Mouse (Mus musculus) forelimb bud, embryonic 11.5 days (tissue): ENCODE data around the gene Chp1.
A peak's percentile ranks its signal among the peaks of the same experiment; 100 is the strongest.
"Not testable (repeated sequence)": the region's sequence is repeated elsewhere in the genome, so short reads cannot be mapped to it uniquely, and the experiment has no call there.

Experiments
- DNase-seq: peaks from one replicate; pipeline ENCODE4 v3.0.0-alpha.2; 2012; ENCODE audit warnings: low read depth, low spot score

Gene Chp1

GRCm38 (mm10) chr2:119565284-119565683 is 17.8 kb downstream of the Chp1 start:
- DNase-seq, result no peak

GRCm38 (mm10) chr2:119566182-119566855 is 18.8 kb downstream of the Chp1 start:
- DNase-seq, result no peak

DNA sequence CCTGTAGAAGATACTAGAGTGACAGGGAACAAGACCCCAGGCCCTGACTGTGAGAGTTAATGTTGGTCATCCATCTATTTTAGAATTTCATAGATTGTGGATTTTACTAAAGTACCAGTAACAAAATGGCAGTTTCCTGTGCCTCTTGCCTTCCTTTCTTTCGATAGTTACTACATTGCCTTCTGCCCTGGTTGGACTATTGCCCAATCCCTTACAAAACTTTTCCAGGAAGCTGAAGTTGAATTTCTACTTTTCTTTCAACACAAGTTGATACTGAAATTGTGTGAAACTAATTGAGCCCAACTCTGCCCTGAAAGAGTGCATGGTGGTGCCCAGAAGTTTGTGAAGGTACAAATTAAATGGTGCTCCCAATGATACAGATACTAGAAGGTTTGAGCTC is 25.0 kb downstream of the Chp1 start:
- no peak for DNase-seq

DNA sequence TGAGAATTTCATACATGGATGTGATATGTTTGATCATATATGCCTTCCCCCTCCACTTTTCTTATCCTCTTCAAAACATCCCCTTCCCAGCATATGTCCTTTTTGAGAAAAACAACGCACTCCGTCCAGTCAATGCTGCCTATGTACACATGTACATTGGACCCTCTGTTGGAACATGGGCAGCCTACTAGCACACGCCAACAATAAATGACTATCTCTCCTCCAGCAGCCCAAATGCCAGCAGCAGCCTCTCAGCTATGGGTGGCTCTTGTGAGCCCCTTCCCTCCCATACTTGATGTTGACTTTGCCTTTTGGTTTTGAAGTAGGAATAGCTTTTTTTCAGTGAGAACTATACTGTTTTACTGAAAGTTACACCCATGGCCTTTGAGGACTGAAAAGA is 34.1 kb downstream of the Chp1 start:
- no peak for DNase-seq

- DNase-seq, result no peak
These were observed 35.9 kb downstream of the Chp1 start for GRCm38 (mm10) chr2:119583439-119583838.

GRCm38 (mm10) chr2:119584282-119584681 is 36.8 kb downstream of the Chp1 start:
- no peak for DNase-seq

DNA sequence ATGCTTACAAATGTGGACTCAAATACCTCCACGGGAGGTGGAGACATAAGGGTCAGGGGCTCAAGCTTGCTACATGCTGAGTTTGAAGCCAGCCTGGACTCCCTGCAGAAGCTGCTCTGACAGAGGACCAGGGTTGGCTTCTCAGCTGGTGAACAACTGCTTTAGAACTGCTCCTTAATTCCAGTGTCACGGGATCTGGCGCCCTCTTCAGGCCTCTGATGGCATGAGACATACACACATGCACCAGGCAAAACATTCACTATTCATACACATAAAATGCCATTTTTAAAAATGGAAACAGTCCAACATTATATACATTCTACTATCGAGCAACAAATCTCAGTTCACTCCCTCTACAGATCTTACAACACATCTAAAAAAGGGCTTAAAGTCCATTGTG is 39.9 kb downstream of the Chp1 start:
- DNase-seq, result peak; percentile 47

- DNase-seq, result no peak
These were observed 43.8 kb downstream of the Chp1 start for GRCm38 (mm10) chr2:119591247-119591646.

GRCm38 (mm10) chr2:119593765-119594112 is 46.2 kb downstream of the Chp1 start:
- no peak for DNase-seq

DNA sequence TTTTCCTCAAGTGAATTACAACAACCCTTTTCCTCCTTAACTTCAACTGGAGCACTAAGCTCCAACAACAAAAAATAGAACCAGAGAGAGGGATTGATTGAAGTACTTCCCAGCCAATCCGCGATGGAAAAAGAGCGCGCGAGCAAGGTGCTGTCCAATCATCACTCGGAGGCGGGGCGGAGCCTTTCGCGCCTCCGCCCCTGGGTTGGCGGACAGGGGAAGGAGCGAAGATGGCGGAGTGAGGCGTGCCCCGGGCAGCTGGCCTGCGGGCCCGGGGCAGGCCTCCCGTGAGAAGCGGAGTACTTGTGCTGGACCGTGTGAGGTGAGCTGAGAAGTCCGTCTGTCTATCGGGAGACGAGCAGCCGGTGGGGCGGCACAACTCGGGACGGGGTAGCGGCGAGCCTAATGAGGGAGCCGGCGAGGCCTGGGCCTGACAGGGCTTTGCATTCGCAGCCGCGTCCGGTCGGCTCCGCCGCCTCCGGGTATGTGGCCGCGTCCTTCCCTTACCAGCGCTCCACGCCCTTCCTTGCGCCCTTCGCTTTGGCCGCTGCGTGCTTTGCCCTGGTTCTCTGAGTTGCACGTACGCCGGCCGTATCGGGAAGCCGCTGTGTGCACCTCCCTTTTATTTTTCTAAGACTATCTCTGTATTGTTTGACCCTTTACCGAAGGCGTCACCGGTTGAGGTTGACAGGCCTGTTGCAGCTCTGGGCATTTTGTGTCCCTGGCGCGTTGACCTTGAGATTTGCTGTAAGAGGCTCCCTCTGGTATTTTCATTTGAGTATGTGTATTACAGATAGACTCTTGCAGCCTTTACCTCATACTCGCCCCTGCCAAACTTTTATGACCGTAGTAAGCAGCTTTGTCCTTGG is 46.9 kb downstream of the Chp1 start:
- DNase-seq, result peak; percentile 99

- DNase-seq, result no peak
These were observed 47.8 kb downstream of the Chp1 start for GRCm38 (mm10) chr2:119595308-119595707.

DNA sequence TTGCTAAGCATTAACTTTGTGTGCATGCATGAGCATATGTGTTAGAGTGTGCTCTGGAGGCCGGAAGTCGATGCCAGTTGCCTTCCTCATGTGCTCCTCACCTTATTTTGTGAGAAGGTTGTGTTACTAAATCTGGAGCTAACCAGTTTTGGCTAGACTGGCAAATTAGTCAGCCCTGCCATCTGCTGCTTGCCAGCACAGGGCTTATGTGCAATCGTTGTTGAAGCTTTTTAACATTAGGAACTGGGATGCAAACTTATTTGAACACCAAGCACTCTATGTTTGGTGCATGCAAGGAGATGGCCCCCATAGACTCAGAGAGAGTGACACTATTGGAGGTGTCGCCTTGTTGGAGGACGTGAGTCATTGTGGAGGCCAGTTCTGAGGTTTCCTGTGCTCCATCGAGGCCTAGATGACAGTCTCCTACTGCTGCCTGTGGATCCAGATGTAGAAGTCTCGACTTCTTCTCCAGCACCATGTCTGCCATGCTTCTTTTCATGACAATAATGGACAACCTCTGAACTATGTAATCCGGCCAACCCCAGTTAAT is 49.4 kb downstream of the Chp1 start:
- DNase-seq, result no peak

GRCm38 (mm10) chr2:119601027-119601426 is 53.5 kb downstream of the Chp1 start:
- no peak for DNase-seq

DNA sequence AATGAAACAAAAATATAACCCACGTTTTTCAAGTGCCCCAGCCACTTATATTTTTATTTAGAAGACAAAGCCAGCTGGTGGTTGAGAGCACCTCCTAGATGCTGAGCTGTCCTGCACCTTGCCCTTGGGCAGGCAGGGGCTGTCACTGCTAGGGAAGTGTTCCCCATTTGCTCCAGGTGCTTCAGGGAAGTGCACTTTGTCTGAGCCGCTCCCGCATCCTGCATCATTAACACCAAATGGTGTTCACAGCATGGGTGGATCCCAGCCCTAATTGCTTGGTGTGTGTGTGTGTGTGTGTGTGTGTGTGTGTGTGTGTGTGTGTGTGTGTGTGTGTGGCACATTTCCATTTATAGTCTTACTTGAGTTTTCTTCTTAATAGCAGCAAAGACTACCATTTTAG is 54.1 kb downstream of the Chp1 start:
- DNase-seq, result not testable (repeated sequence)

GRCm38 (mm10) chr2:119602488-119602887 is 55.0 kb downstream of the Chp1 start:
- no peak for DNase-seq

GRCm38 (mm10) chr2:119603909-119604308 is 56.4 kb downstream of the Chp1 start:
- no peak for DNase-seq

DNA sequence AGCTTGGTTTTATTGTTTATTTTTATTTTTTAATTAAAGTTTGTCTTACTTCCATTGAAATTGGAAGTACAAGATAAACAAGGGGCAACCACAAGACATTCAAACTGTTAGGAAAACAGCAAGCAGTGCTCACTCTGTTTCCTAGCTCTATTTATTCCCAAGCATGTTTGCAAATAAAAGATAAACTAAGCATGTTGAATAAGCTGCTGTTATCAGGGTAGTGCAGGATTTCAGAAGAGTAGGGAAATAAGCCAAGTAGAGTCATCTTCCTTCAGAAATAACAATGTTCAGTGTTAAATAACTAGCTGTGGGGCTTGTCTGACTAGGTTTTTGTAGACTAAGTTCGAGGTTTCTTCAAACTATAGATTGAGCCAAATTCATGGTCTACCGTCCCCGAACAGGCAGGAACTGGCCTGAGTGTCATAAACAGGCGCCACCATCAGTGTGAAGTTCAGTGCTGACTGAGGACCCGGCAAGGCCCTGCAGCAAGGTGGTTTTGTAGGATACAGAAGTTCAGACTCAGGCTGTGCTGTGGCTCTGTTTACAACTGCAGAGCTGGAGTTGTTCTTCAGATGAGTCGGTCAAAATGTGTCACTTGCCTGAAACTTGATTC is 58.0 kb downstream of the Chp1 start:
- no peak for DNase-seq

DNA sequence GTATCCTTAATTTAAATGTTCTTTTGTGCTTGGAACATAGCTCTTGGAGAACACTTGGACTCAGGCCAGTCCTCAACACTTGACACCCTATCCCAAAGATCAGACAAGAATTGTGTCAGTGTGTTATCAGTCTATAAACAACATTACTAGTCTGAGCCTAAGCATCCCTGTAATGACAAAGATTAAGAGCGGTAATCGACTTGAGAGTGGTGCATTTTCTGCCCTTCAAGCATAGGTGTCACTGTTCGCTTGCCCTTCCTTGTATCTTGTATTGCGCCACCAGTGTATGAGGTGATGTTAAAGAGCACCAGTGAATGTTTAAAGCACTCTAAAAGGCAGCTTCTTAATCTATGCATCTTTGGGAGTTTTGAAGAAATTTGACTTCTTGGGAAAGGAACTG is 59.5 kb downstream of the Chp1 start:
- no peak for DNase-seq

GRCm38 (mm10) chr2:119617841-119618198 is 70.3 kb downstream of the Chp1 start:
- DNase-seq, result no peak

GRCm38 (mm10) chr2:119618199-119618982 is 70.9 kb downstream of the Chp1 start, which contains the start of the genes Nusap1 and Oip5:
Nusap1 (plus strand) TSS chr2:119618298.
Oip5 (minus strand) TSS chr2:119618469.
- DNase-seq, result peak; percentile 98

DNA sequence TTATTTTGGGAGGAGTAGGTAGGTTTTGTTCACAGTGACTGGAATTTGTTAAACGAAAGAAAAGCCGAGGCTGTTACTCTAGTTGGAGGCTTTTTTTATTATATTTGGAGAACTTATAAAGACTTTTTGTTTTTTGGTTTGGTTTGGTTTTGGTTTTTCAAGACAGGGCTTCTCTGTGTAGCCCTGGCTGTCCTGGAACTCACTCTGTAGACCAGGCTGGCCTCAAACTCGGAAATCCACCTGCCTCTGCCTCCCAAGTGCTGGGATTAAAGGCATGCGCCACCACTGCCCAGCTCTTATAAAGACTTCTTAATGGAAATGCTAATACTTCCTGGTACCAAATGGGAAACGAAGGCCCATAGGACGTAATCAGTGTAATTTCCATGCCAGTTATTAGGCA is 71.5 kb downstream of the Chp1 start:
- not testable (repeated sequence) for DNase-seq

- DNase-seq, result no peak
These were observed 73.8 kb downstream of the Chp1 start for GRCm38 (mm10) chr2:119621302-119621701.
